Mouse (Mus musculus) subcutaneous adipose tissue, adult 2 months (tissue): ENCODE results near the gene Gabrb3. TPM values are rescaled to one million over a fixed set of nuclear protein-coding genes. Genes with fewer than 3 reads are reported as not detected.

ENCODE experiments used
- polyA plus RNA-seq: library from polyadenylated mRNA; depleted of rRNA; stranded (reverse); fragments of >200 nt; gene quantifications from 2 replicates; pipeline ENCODE4 v1.2.3, GENCODE M21; 2012; ENCODE audit warnings: low replicate concordance; rRNA removed

Gabrb3 gene
- 0.03 and 0.41 TPM in 2 replicates for polyA plus RNA-seq

DNA sequence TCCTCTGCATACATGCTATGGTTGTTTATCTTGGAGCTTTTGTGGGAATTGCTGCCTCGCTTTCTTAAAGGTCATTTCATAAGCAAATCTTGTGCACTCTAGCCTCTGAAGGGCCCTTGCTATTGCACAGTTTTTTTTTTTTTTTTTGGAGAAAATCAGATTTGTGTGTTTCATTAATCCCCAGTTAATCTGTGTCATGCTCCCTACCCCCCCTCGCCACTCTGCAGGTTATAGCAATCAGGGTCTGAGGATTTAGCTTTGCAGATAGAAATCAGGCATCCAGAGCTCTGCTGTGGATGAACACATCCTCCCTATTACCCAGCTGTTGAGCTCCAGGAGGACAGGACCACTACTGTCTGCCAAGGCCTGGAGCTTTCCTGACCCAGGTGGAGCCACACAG, at the start of gene Gabrb3:
Gene Gabrb3 (plus strand): TSS at position 301 of the 400 bp plus-strand sequence.

DNA sequence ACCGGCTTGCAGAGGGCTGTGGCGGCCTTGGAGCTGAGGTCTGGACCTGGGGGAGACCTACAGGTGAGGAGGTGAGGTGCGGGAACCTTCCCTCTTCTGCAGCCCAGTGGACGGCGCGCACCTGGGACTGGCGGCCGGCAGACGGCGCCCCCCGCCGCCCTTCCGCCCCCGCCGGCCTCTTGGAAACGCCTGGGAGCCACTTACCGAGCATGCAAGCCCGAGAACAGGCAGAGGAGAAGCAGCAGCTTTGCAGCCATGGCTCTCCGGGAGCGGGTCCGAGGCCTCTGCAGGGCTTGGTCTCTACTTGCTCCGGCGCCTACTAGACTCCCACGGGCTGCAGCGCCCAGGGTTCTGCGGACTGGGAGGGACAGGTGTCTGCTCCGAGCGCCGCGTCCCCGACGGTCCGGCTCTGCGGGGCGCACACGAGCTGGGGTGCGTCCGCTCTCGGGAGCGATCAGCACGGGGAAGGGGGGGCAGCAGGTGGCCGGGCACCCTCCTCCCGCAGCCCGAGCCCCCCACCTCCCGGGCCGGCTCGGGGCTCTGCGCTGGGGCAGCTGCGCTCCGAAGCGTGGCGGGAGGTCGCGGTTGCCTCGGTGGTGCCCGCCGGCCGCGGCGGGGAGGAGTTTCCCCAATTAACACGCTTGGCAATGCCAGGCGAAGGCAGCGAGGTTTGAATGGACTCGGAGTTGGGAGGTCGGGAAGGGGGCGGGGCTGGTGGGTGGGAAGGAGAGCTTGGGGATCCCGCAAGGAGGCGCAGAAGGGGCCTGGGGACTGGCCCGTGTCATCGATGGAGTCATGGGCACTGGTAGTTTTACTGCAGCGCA, 32.8 kb upstream of the Gabrb3 start, which contains the start of gene Gabrg3:
Gene Gabrg3 (minus strand): TSS at position 672 of the 824 bp plus-strand sequence.

DNA sequence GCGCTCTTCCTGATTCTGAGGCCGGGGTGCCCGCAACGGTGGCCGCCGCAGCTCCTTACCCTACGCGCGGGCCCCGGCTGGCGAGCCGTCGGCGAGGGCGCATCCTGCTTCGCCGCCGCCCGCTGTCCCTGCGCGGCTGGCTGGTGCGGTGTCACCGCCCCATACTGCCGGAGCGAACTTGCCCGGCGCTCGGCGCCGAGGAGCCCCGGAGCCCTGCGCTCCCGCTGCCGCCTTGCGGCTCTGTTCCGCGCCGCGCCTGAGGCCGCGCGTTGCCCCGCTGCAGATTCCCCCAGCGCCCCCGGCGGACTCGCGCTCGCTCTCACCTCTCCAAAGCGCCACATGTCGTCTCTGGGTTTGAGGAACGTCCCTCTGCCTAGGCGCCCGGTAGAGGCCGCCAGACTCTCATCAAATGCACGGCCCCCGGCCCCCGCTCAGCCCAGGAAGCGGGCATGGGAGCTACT, 90.2 kb downstream of the Gabrb3 start, which contains the start of gene Gabra5:
Gene Gabra5 (minus strand): TSS at position 379 of the 461 bp plus-strand sequence.

Other genes with a start within 250 kb of the Gabrb3 start
- gene Gabrg3, start 32.5 kb upstream of the Gabrb3 start, polyA plus RNA-seq, result 0.14 and 0.30 TPM in 2 replicates
- not detected in 2 replicates for gene Gabra5, start 90.4 kb downstream of the Gabrb3 start, polyA plus RNA-seq